8 mouse cellular contexts compared by ENCODE assay signal in the genomic region with DNA sequence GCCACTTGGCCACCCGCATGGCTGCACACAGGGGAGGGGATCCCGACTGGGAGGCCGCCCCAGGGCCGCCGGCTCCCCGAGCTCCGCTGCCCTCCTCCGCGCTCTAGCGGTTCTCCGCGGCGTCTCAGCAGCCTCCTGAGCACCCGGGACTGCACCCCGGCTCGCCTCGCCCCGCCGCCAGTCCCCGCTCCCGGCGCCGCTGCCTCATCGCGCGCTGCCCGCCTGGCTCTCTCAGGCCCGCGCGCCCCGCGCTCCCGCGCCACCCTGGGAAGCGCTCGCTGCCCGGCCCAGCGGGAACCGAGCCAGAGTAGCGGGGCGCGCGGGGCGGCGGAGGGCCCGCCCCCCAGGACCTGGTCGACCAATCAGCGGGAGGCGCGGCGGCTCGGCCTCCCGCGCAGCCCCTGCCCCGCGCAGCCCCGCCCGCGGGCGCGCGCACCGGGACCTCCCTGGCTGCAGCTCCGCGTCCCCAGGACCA.
A peak's percentile ranks its signal among the peaks of the same experiment; 100 is the strongest.
DNase-seq lines count a peak whose midpoint lies in the region; ATAC-seq and TF ChIP-seq lines count a peak whose summit lies in the region.

No protein-coding gene starts in this region.

- H3K9me3 ChIP-seq in ES-Bruce4 (replicated peaks; ENCODE audit: control insufficient read depth, insufficient read depth, low read length, poor library complexity, severe bottlenecking): no peaks in the 10 kb centered on the region; the same call in 1 of the 2 replicates
- H3K9me3 ChIP-seq in forebrain, embryonic 14.5 days (replicated peaks; ENCODE audit: control insufficient read depth, low read length): no peaks in the 10 kb centered on the region
- H3K9me3 ChIP-seq in heart, postnatal 0 days (replicated peaks; ENCODE audit: control insufficient read depth, low read length): no peaks in the 10 kb centered on the region
- no peaks in the 10 kb centered on the region for H3K9me3 ChIP-seq in liver, embryonic 13.5 days (replicated peaks)

- no peak for TF ChIP-seq EP300 in ES-Bruce4 (IDR thresholded peaks at IDR 0.05; ENCODE audit: insufficient read depth, low read depth, low read length)
- TF ChIP-seq EP300 in heart, postnatal 0 days (IDR thresholded peaks at IDR 0.05; ENCODE audit: low read depth): no peak

- H3K4me1 ChIP-seq in ES-Bruce4 (ENCODE audit: control insufficient read depth, insufficient read depth, low read length): no peaks in the 10 kb centered on the region
- peaks cover 8% of the 10 kb centered on the region for H3K4me1 ChIP-seq in forebrain, embryonic 14.5 days (ENCODE audit: control insufficient read depth, insufficient read depth, low read length)
- peaks cover 10% of the 10 kb centered on the region; the same call in 1 of the 2 replicates for H3K4me1 ChIP-seq in heart, postnatal 0 days (ENCODE audit: control insufficient read depth, insufficient read depth)
- peaks cover 3% of the 10 kb centered on the region; the same call in 1 of the 2 replicates for H3K4me1 ChIP-seq in liver, embryonic 13.5 days (replicated peaks)

- peak; percentile 89 for DNase-seq in forebrain, embryonic 14.5 days (ENCODE audit: low spot score)
- DNase-seq in heart, postnatal 0 days (ENCODE audit: low spot score): peak; percentile 54
- DNase-seq in kidney, postnatal 36 days: peak; percentile 14 to 66
- DNase-seq in liver, embryonic 13.5 days: peak; percentile 32
- DNase-seq in ovary, postnatal 14 days (ENCODE audit: low spot score): peak; percentile 66
- peak; percentile 84 for DNase-seq in thymus, postnatal 14 days

- no peaks in the 10 kb centered on the region for H3K36me3 ChIP-seq in ES-Bruce4 (ENCODE audit: control insufficient read depth, insufficient read depth, low read length, poor library complexity, severe bottlenecking)
- no peaks in the 10 kb centered on the region for H3K36me3 ChIP-seq in forebrain, embryonic 14.5 days (ENCODE audit: control insufficient read depth, insufficient read depth, low read length)
- H3K36me3 ChIP-seq in heart, postnatal 0 days (replicated peaks; ENCODE audit: control insufficient read depth, insufficient read depth, low read length): no peaks in the 10 kb centered on the region
- H3K36me3 ChIP-seq in liver, embryonic 13.5 days: no peaks in the 10 kb centered on the region

- peak overlapping the region; percentile 98 for H3K4me2 ChIP-seq in forebrain, embryonic 14.5 days (ENCODE audit: low read length)
- peak overlapping the region; percentile 87 for H3K4me2 ChIP-seq in heart, postnatal 0 days (ENCODE audit: low read depth, low read length)
- H3K4me2 ChIP-seq in liver, embryonic 13.5 days: peak overlapping the region; percentile 76

- no peak overlapping the region for H3K27ac ChIP-seq in ES-Bruce4 (ENCODE audit: insufficient read depth, low read length)
- no peak overlapping the region for H3K27ac ChIP-seq in forebrain, embryonic 14.5 days (ENCODE audit: low read depth, low read length)
- no peak overlapping the region for H3K27ac ChIP-seq in heart, postnatal 0 days (ENCODE audit: low read depth)
- H3K27ac ChIP-seq in liver, embryonic 13.5 days: no peak overlapping the region

- H3K9ac ChIP-seq in ES-Bruce4 (ENCODE audit: low read depth, poor library complexity, severe bottlenecking): peak overlapping the region; percentile 32; the same call in 1 of the 2 replicates
- peak overlapping the region; percentile 74 for H3K9ac ChIP-seq in forebrain, embryonic 14.5 days (ENCODE audit: low read length)
- peak overlapping the region; percentile 50 for H3K9ac ChIP-seq in heart, postnatal 0 days (replicated peaks; ENCODE audit: low read depth, low read length)
- H3K9ac ChIP-seq in liver, embryonic 13.5 days: peak overlapping the region; percentile 41

- H3K4me3 ChIP-seq in ES-Bruce4 (ENCODE audit: low read depth, low read length): peak overlapping the region; percentile 73
- H3K4me3 ChIP-seq in forebrain, embryonic 14.5 days (ENCODE audit: low read depth, low read length): peak overlapping the region; percentile 55
- peak overlapping the region; percentile 55 for H3K4me3 ChIP-seq in heart, postnatal 0 days (ENCODE audit: low read depth, low read length)
- H3K4me3 ChIP-seq in liver, embryonic 13.5 days (replicated peaks): peak overlapping the region; percentile 59

- WGBS in forebrain, embryonic 14.5 days: under 1% methylated on average over 59 of the region's 65 CpGs
- WGBS in heart, postnatal 0 days: under 1% methylated on average over 64 of the region's 65 CpGs
- WGBS in liver, embryonic 13.5 days (ENCODE audit: insufficient replicate concordance): 0% methylated on average over 54 of the region's 65 CpGs

- peak; percentile 40; the same call in 1 of the 2 replicates for ATAC-seq in cerebellum, adult (ENCODE audit: insufficient number of reproducible peaks, low FRiP score, low TSS enrichment)
- ATAC-seq in forebrain, embryonic 14.5 days: peak; percentile 96
- peak; percentile 91 for ATAC-seq in heart, postnatal 0 days (ENCODE audit: insufficient read depth, low read depth)
- ATAC-seq in liver, embryonic 13.5 days (ENCODE audit: low read depth): peak; percentile 92

- TF ChIP-seq POLR2A in ES-Bruce4 (IDR thresholded peaks at IDR 0.05; ENCODE audit: insufficient read depth, low read length): no peak

- no peak for TF ChIP-seq CTCF in ES-Bruce4 (IDR thresholded peaks at IDR 0.05; ENCODE audit: low read depth, low read length)
- no peak for TF ChIP-seq CTCF in heart, postnatal 0 days (IDR thresholded peaks at IDR 0.05; ENCODE audit: low read depth)

- H3K27me3 ChIP-seq in ES-Bruce4 (ENCODE audit: control insufficient read depth, insufficient read depth, low read length, poor library complexity, severe bottlenecking): peaks cover 2% of the 10 kb centered on the region
- H3K27me3 ChIP-seq in forebrain, embryonic 14.5 days (replicated peaks; ENCODE audit: control insufficient read depth, insufficient read depth, low read length): 0 out of 2 replicates have a peak, but pooled peaks cover 3% of the 10 kb centered on the region
- peaks cover 44% of the 10 kb centered on the region for H3K27me3 ChIP-seq in heart, postnatal 0 days (ENCODE audit: control insufficient read depth, insufficient read depth, low read length)
- H3K27me3 ChIP-seq in liver, embryonic 13.5 days: peaks cover 53% of the 10 kb centered on the region

Comparison
In these comparisons a context has a peak if more than half of its experiments do, and no peak if none do; other contexts are left out.
1. ATAC-seq: peak in every context shown above with its lines; median percentile 96 in forebrain, embryonic 14.5 days; 92 in liver, embryonic 13.5 days; 91 in heart, postnatal 0 days; 40 in cerebellum, adult.
2. DNase-seq: peak in every context shown above with its lines; median percentile 89 in forebrain, embryonic 14.5 days; 84 in thymus, postnatal 14 days; 66 in ovary, postnatal 14 days; 54 in heart, postnatal 0 days; 40 in kidney, postnatal 36 days; 32 in liver, embryonic 13.5 days.